In genomic region chr13:48618890-48619289, GRCm38 (mm10) we compare ENCODE assay signal across 14 mouse cellular contexts. TPM values are rescaled to one million over a fixed set of nuclear protein-coding genes. Genes with fewer than 3 reads are reported as not detected.
"Had no signal": no experiment of that assay in that cellular context is flagged by ENCODE, and none has a peak within 500 bp of the region (broad histone marks: within the 10 kb centered on the region; RNA-seq: fewer than 3 reads in every experiment).

No protein-coding gene starts in this region.

- H3K27me3 ChIP-seq: kidney, embryonic 15.5 days; liver, embryonic 15.5 days had no signal

- ATAC-seq: lung, postnatal 0 days had no signal

- H3K9me3 ChIP-seq: liver, embryonic 15.5 days had no signal

- H3K4me1 ChIP-seq: liver, embryonic 15.5 days had no signal

- H3K4me2 ChIP-seq: kidney, embryonic 15.5 days; liver, embryonic 11.5 days; liver, embryonic 15.5 days had no signal

- H3K4me3 ChIP-seq: kidney, embryonic 15.5 days; left cerebral cortex, adult 2 months; liver, embryonic 15.5 days; myocyte had no signal

- DNase-seq: kidney, adult 18-20 months; kidney, postnatal 25 days; lung, adult 2 months; lung, postnatal 36 days; midbrain, embryonic 14.5 days; retina, postnatal 1 day; thymus, postnatal 4 days had no signal

- H3K9ac ChIP-seq: kidney, embryonic 15.5 days; liver, embryonic 15.5 days had no signal

- H3K27ac ChIP-seq: kidney, embryonic 15.5 days; left cerebral cortex, adult 2 months; liver, embryonic 15.5 days had no signal

- H3K36me3 ChIP-seq: liver, embryonic 15.5 days had no signal

RNA-seq across cellular contexts. Expression of gene Barx1, which starts 43.9 kb away (rescaled TPM):
- polyA plus RNA-seq: lung, postnatal 0 days; midbrain, embryonic 14.5 days; myocyte; neural tube, embryonic 11.5 days had no signal
